Mouse (Mus musculus) hindbrain, embryonic 15.5 days (tissue): ENCODE results near the gene Tdrd5. TPM values are rescaled to one million over a fixed set of nuclear protein-coding genes. Genes with fewer than 3 reads are reported as not detected.
"Not testable (repeated sequence)": the region's sequence is repeated elsewhere in the genome, so short reads cannot be mapped to it uniquely, and the experiment has no call there.

ENCODE experiments used
- ATAC-seq: fragments of 200-750 bp; cut with Nextera tagmentation; 2 replicates; pipeline ENCODE4 v1.8.0; 2017; ENCODE audit warnings: low read depth, moderate number of reproducible peaks, moderate TSS enrichment; ENCODE audit not compliant: low FRiP score
- H3K27ac ChIP-seq: fragments of 300-500 bp; sonication (generic); replicated peaks from 2 replicates; pipeline ENCODE4 v1.5.1; 2015; ENCODE audit warnings: mild to moderate bottlenecking, inconsistent platforms
- H3K27me3 ChIP-seq: fragments of 300-500 bp; sonication (generic); 2 replicates; pipeline ENCODE4 v1.6.1; 2015; ENCODE audit warnings: control low read depth, inconsistent platforms
- H3K36me3 ChIP-seq: fragments of 300-500 bp; sonication (generic); 2 replicates; pipeline ENCODE4 v1.6.1; 2015; ENCODE audit warnings: control low read depth, inconsistent platforms
- H3K4me1 ChIP-seq: fragments of 300-500 bp; sonication (generic); replicated peaks from 2 replicates; pipeline ENCODE4 v1.6.1; 2015; ENCODE audit warnings: control low read depth, inconsistent platforms
- H3K4me2 ChIP-seq: fragments of 300-500 bp; sonication (generic); 2 replicates; pipeline ENCODE4 v1.6.1; 2015; ENCODE audit warnings: moderate library complexity, mild to moderate bottlenecking, inconsistent platforms
- H3K4me3 ChIP-seq: fragments of 300-500 bp; sonication (generic); 2 replicates; pipeline ENCODE4 v1.5.1; 2015; ENCODE audit warnings: mild to moderate bottlenecking, inconsistent platforms
- H3K9ac ChIP-seq: fragments of 300-500 bp; sonication (generic); 2 replicates; pipeline ENCODE4 v1.6.1; 2015; ENCODE audit warnings: inconsistent platforms
- H3K9me3 ChIP-seq: fragments of 300-500 bp; sonication (generic); 2 replicates; pipeline ENCODE4 v1.6.1; 2016; ENCODE audit warnings: control low read depth, inconsistent platforms
- WGBS: fragments of 180-500 bp; shearing (Covaris S2); methylation state at CpG from one replicate; pipeline ENCODE4 v1.1.7; 2015; 5-methylcytosine and 5-hydroxymethylcytosine counted together
- polyA plus RNA-seq: library from polyadenylated mRNA; unstranded; fragments of >200 nt; fragmentation: Nextera tagmentation; extraction: Ambion mirVana; gene quantifications from 2 replicates; pipeline ENCODE4 v1.2.1, GENCODE M21; 2015

Gene Tdrd5
- polyA plus RNA-seq = 0.88 and 1.3 TPM in 2 replicates

- peaks cover 36% of the 10 kb centered on the region for H3K27me3 ChIP-seq
- WGBS = under 1% methylated on average over 82 of the region's 85 CpGs
- peak within 1 kb of the TSS; percentile 70 for H3K4me3 ChIP-seq
- no peaks in the 10 kb centered on the region for H3K9me3 ChIP-seq
- ATAC-seq = peak; percentile 94
- no peak within 1 kb of the TSS for H3K27ac ChIP-seq
- H3K4me1 ChIP-seq = peaks cover 8% of the 10 kb centered on the region; the same call in 1 of the 2 replicates
- H3K9ac ChIP-seq = peak within 1 kb of the TSS; percentile 62
- H3K4me2 ChIP-seq = peak within 1 kb of the TSS; percentile 99
- H3K36me3 ChIP-seq = no peaks in the 10 kb centered on the region
Measured at GRCm38 (mm10) chr1:156302911-156303749, at the start of gene Tdrd5. Gene Tdrd5, minus strand, starts transcription at chr1:156303664.

- no peaks in the 10 kb centered on the region for H3K9me3 ChIP-seq
- H3K9ac ChIP-seq = no peak overlapping the region
- ATAC-seq = no peak
- no peaks in the 10 kb centered on the region for H3K4me1 ChIP-seq
- no peak overlapping the region for H3K27ac ChIP-seq
- 94% methylated on average over 2 of the region's 2 CpGs for WGBS
- H3K4me2 ChIP-seq = no peak overlapping the region
- no peaks in the 10 kb centered on the region for H3K36me3 ChIP-seq
- H3K4me3 ChIP-seq = no peak overlapping the region
- H3K27me3 ChIP-seq = no peaks in the 10 kb centered on the region
Measured at GRCm38 (mm10) chr1:156352466-156352865, 49.0 kb upstream of the Tdrd5 start.

- Histone ChIP-seq H3K9ac (no peak overlapping the region), H3K27ac (no peak overlapping the region), H3K27me3 (no peaks in the 10 kb centered on the region), H3K9me3 (no peaks in the 10 kb centered on the region), H3K4me2 (no peak overlapping the region), H3K4me3 (no peak overlapping the region), H3K36me3 (no peaks in the 10 kb centered on the region), H3K4me1 (no peaks in the 10 kb centered on the region)
- ATAC-seq = no peak
- WGBS = 88% methylated on average over 4 of the region's 4 CpGs
Measured at GRCm38 (mm10) chr1:156350441-156350840, 47.0 kb upstream of the Tdrd5 start.

- no peaks in the 10 kb centered on the region for H3K27me3 ChIP-seq
- no peak for ATAC-seq
- no peak overlapping the region for H3K9ac ChIP-seq
- no peaks in the 10 kb centered on the region for H3K9me3 ChIP-seq
- H3K4me1 ChIP-seq = no peaks in the 10 kb centered on the region
- no peak overlapping the region for H3K4me2 ChIP-seq
- no peak overlapping the region for H3K27ac ChIP-seq
- WGBS = 80% methylated on average over 4 of the region's 4 CpGs
- no peak overlapping the region for H3K4me3 ChIP-seq
- H3K36me3 ChIP-seq = no peaks in the 10 kb centered on the region
Measured at GRCm38 (mm10) chr1:156349031-156349430, 45.6 kb upstream of the Tdrd5 start.

- H3K9me3 ChIP-seq = no peaks in the 10 kb centered on the region
- H3K27me3 ChIP-seq = no peaks in the 10 kb centered on the region
- ATAC-seq = no peak
- H3K27ac ChIP-seq = no peak overlapping the region
- H3K9ac ChIP-seq = no peak overlapping the region
- WGBS = 90% methylated on average over 4 of the region's 4 CpGs
- H3K4me3 ChIP-seq = no peak overlapping the region
- H3K4me1 ChIP-seq = no peaks in the 10 kb centered on the region
- H3K4me2 ChIP-seq = no peak overlapping the region
- H3K36me3 ChIP-seq = no peaks in the 10 kb centered on the region
Measured at GRCm38 (mm10) chr1:156345633-156346032, 42.2 kb upstream of the Tdrd5 start.

- no peak overlapping the region for H3K4me2 ChIP-seq
- no peaks in the 10 kb centered on the region for H3K9me3 ChIP-seq
- H3K27ac ChIP-seq = no peak overlapping the region
- WGBS = 75% methylated on average over 4 of the region's 4 CpGs
- H3K4me1 ChIP-seq = no peaks in the 10 kb centered on the region
- ATAC-seq = no peak
- H3K27me3 ChIP-seq = no peaks in the 10 kb centered on the region
- no peak overlapping the region for H3K4me3 ChIP-seq
- H3K9ac ChIP-seq = no peak overlapping the region
- H3K36me3 ChIP-seq = no peaks in the 10 kb centered on the region
Measured at GRCm38 (mm10) chr1:156344433-156344832, 41.0 kb upstream of the Tdrd5 start.

- no peak overlapping the region for H3K4me2 ChIP-seq
- H3K4me1 ChIP-seq = no peaks in the 10 kb centered on the region
- H3K9ac ChIP-seq = no peak overlapping the region
- H3K27ac ChIP-seq = no peak overlapping the region
- no peak for ATAC-seq
- H3K4me3 ChIP-seq = no peak overlapping the region
- H3K27me3 ChIP-seq = no peaks in the 10 kb centered on the region
- H3K36me3 ChIP-seq = no peaks in the 10 kb centered on the region
- no peaks in the 10 kb centered on the region for H3K9me3 ChIP-seq
- WGBS = 88% methylated on average over 4 of the region's 4 CpGs
Measured at GRCm38 (mm10) chr1:156340847-156341246, 37.4 kb upstream of the Tdrd5 start.

DNA sequence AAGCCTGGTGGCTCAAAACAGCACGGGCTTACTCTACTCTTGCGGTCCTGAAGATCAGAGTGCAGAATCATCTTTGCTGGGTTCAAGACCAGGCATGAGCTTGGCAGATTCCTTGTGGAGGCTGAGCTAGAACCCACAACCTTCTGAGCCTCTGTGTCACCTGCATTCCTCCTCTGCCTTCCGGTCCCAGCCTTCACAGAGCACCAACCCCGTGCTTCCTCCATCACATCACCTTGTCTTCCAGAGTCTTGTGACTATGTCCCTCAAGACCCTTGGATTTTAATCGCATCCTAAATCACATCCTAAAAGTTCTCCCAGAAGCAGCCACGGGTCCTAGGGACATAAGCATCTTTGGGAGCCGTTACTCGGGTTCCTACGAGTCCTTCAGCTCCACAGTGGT, 19.7 kb upstream of the Tdrd5 start:
- Histone ChIP-seq H3K4me3 (no peak overlapping the region), H3K36me3 (no peaks in the 10 kb centered on the region), H3K9me3 (no peaks in the 10 kb centered on the region), H3K9ac (no peak overlapping the region), H3K27ac (no peak overlapping the region), H3K4me2 (no peak overlapping the region), H3K4me1 (no peaks in the 10 kb centered on the region), H3K27me3 (no peaks in the 10 kb centered on the region)
- 92% methylated on average over 9 of the region's 9 CpGs for WGBS
- ATAC-seq = no peak

GRCm38 (mm10) chr1:156310630-156311029, 7.2 kb upstream of the Tdrd5 start, which contains the start of gene Nphs2:
Gene Nphs2, plus strand, starts transcription at chr1:156310727.
- whole genome bisulfite sequencing = 2% methylated on average over 29 of the region's 29 CpGs
- H3K9ac ChIP-seq = no peak within 1 kb of the TSS
- H3K4me3 ChIP-seq = peak within 1 kb of the TSS; percentile 25
- H3K4me1 ChIP-seq = peaks cover 6% of the 10 kb centered on the region
- H3K36me3 ChIP-seq = no peaks in the 10 kb centered on the region
- peaks cover 28% of the 10 kb centered on the region for H3K27me3 ChIP-seq
- H3K4me2 ChIP-seq = peak within 1 kb of the TSS; percentile 48
- H3K9me3 ChIP-seq = no peaks in the 10 kb centered on the region
- no peak for ATAC-seq
- no peak within 1 kb of the TSS for H3K27ac ChIP-seq

GRCm38 (mm10) chr1:156308595-156308994, 5.1 kb upstream of the Tdrd5 start:
- Histone ChIP-seq H3K9ac (no peak overlapping the region), H3K4me2 (no peak overlapping the region), H3K4me3 (no peak overlapping the region), H3K36me3 (no peaks in the 10 kb centered on the region), H3K9me3 (no peaks in the 10 kb centered on the region), H3K27ac (no peak overlapping the region), H3K4me1 (peaks cover 10% of the 10 kb centered on the region), H3K27me3 (peaks cover 46% of the 10 kb centered on the region)
- no peak for ATAC-seq
- 73% methylated on average over 1 of the region's 1 CpGs for WGBS

- Histone ChIP-seq H3K4me3 (no peak overlapping the region), H3K9ac (no peak overlapping the region), H3K4me1 (no peaks in the 10 kb centered on the region), H3K27ac (no peak overlapping the region), H3K4me2 (no peak overlapping the region), H3K36me3 (no peaks in the 10 kb centered on the region), H3K27me3 (no peaks in the 10 kb centered on the region), H3K9me3 (no peaks in the 10 kb centered on the region)
- no peak for ATAC-seq
- WGBS = 94% methylated on average over 6 of the region's 6 CpGs
Measured at GRCm38 (mm10) chr1:156290016-156290415, 13.4 kb downstream of the Tdrd5 start.

- not testable (repeated sequence) for ATAC-seq, H3K9me3 ChIP-seq, H3K27ac ChIP-seq, H3K4me1 ChIP-seq, H3K9ac ChIP-seq, H3K36me3 ChIP-seq, H3K4me3 ChIP-seq, H3K4me2 ChIP-seq, H3K27me3 ChIP-seq
- WGBS = 65% methylated on average over 10 of the region's 10 CpGs
Measured at GRCm38 (mm10) chr1:156289222-156289587, 14.3 kb downstream of the Tdrd5 start.
